ENCODE assay signal across 42 mouse cellular contexts in the genomic region with DNA sequence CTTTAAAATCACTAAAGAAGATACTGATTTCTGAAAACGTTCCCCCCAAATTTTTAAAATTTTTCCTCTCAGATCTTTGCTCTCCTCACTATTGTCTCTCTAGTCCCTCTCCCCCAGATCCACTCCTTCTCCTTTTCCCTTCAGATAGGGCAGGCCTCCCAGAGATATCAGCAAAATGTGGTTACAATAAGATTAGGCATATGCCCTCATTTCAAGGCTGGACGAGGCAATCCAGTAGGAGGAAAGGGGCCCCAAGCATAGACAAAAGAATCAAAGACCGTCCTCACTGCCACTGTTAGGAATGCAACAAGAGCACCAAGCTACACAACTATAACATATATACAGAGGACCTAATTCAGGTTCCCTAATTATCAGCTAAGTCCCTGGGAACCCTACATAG. TPM values are rescaled to one million over a fixed set of nuclear protein-coding genes. Genes with fewer than 3 reads are reported as not detected.
"Had no signal": no experiment of that assay in that cellular context is flagged by ENCODE, and none has a peak within 500 bp of the region (broad histone marks: within the 10 kb centered on the region; RNA-seq: fewer than 3 reads in every experiment).

No protein-coding gene starts in this region.

- H3K4me2 ChIP-seq: heart, embryonic 11.5 days; heart, embryonic 12.5 days; heart, embryonic 13.5 days; heart, embryonic 15.5 days; hindbrain, embryonic 12.5 days; hindbrain, embryonic 13.5 days; hindbrain, embryonic 14.5 days; hindbrain, embryonic 15.5 days; intestine, embryonic 15.5 days; kidney, embryonic 15.5 days had no signal

- H3K4me3 ChIP-seq: heart, embryonic 10.5 days; heart, embryonic 12.5 days; heart, embryonic 13.5 days; heart, embryonic 15.5 days; hindbrain, embryonic 10.5 days; hindbrain, embryonic 12.5 days; hindbrain, embryonic 13.5 days; hindbrain, embryonic 15.5 days; intestine, embryonic 15.5 days; kidney, embryonic 15.5 days; layer of hippocampus, adult 2 months had no signal

- H3K9me3 ChIP-seq: heart, embryonic 10.5 days; heart, embryonic 12.5 days; heart, embryonic 13.5 days; heart, embryonic 15.5 days; hindbrain, embryonic 10.5 days; hindbrain, embryonic 12.5 days; hindbrain, embryonic 13.5 days; hindbrain, embryonic 15.5 days; intestine, embryonic 15.5 days; kidney, embryonic 15.5 days had no signal

- H3K4me1 ChIP-seq: heart, embryonic 10.5 days; heart, embryonic 12.5 days; heart, embryonic 13.5 days; heart, embryonic 15.5 days; hindbrain, embryonic 10.5 days; hindbrain, embryonic 12.5 days; hindbrain, embryonic 13.5 days; hindbrain, embryonic 15.5 days; intestine, embryonic 15.5 days; kidney, embryonic 15.5 days had no signal

- H3K36me3 ChIP-seq: heart, embryonic 10.5 days; heart, embryonic 12.5 days; heart, embryonic 13.5 days; heart, embryonic 15.5 days; hindbrain, embryonic 10.5 days; hindbrain, embryonic 12.5 days; hindbrain, embryonic 13.5 days; hindbrain, embryonic 15.5 days; intestine, embryonic 15.5 days; kidney, embryonic 15.5 days had no signal

- H3K27me3 ChIP-seq: heart, embryonic 12.5 days; heart, embryonic 13.5 days; heart, embryonic 15.5 days; hindbrain, embryonic 12.5 days; hindbrain, embryonic 13.5 days; hindbrain, embryonic 15.5 days; intestine, embryonic 15.5 days; kidney, embryonic 15.5 days had no signal

- H3K9ac ChIP-seq: heart, embryonic 12.5 days; heart, embryonic 13.5 days; heart, embryonic 15.5 days; hindbrain, embryonic 12.5 days; hindbrain, embryonic 13.5 days; hindbrain, embryonic 14.5 days; hindbrain, embryonic 15.5 days; intestine, embryonic 15.5 days; kidney, embryonic 15.5 days had no signal

- H3K27ac ChIP-seq: heart, embryonic 10.5 days; heart, embryonic 13.5 days; heart, embryonic 15.5 days; hindbrain, embryonic 10.5 days; hindbrain, embryonic 12.5 days; hindbrain, embryonic 13.5 days; hindbrain, embryonic 14.5 days; hindbrain, embryonic 15.5 days; hindbrain, postnatal 0 days; intestine, embryonic 15.5 days; kidney, embryonic 15.5 days; kidney, postnatal 0 days; layer of hippocampus, adult 2 months had no signal

- DNase-seq: heart, postnatal 10 days; heart, postnatal 14 days; heart, postnatal 36 days; heart, postnatal 4 days; kidney, adult 11 months; kidney, adult 18-20 months; kidney, adult 2 months; kidney, adult 8-10 months; kidney, adult 9 months; kidney, postnatal 10 days; kidney, postnatal 14 days; kidney, postnatal 25 days; kidney, postnatal 36 days; kidney, postnatal 4 days; layer of hippocampus, adult 9-11 months; layer of hippocampus, postnatal 36 days had no signal

- ATAC-seq: hindbrain, embryonic 16.5 days; hindbrain, postnatal 0 days; inflammation-experienced regulatory T-cells, adult 6 months; intestine, embryonic 15.5 days; intestine, embryonic 16.5 days; intestine, postnatal 0 days had no signal

RNA-seq across cellular contexts. Expression of a gene that starts 55.3 kb away (rescaled TPM):
- total RNA-seq: heart, postnatal 10 days; heart, postnatal 14 days; heart, postnatal 25 days; heart, postnatal 36 days; heart, postnatal 4 days; hematopoietic stem cell, adult 5-6 weeks had no signal
- polyA plus RNA-seq: heart, embryonic 10.5 days; heart, embryonic 11.5 days; heart, embryonic 12.5 days; heart, embryonic 13.5 days; heart, embryonic 14.5 days; heart, embryonic 15.5 days; heart, embryonic 16.5 days; heart, postnatal 0 days; hindbrain, embryonic 10.5 days; inflammation-experienced regulatory T-cells, adult 6 months; intestine, embryonic 14.5 days; intestine, embryonic 16.5 days; intestine, postnatal 0 days; kidney, adult 2 months; kidney, postnatal 0 days; large intestine, adult 2 months had no signal
